Mouse (Mus musculus) bone marrow macrophage, adult 2 months (primary cell): ENCODE measurements around the gene Psmd3.

ENCODE experiments used
- CTCF ChIP-seq: IDR thresholded peaks from 2 replicates; pipeline ENCODE4 v1.5.1; 2012; ENCODE audit warnings: low read depth, mild to moderate bottlenecking, low read length, moderate library complexity
- POLR2A ChIP-seq: IDR thresholded peaks from 2 replicates; pipeline ENCODE4 v1.6.1; 2012; ENCODE audit warnings: mild to moderate bottlenecking, low read depth, low read length, borderline replicate concordance

- TF ChIP-seq POLR2A, result no peak
- TF ChIP-seq CTCF, result no peak
These were observed 53.8 kb downstream of the Psmd3 start for GRCm38 (mm10) chr11:98736176-98736575.
